Mouse (Mus musculus) heart, postnatal 0 days (tissue): ENCODE data around the gene Rbbp4.

Source experiments
- CTCF ChIP-seq: IDR thresholded peaks from 2 replicates; pipeline ENCODE4 v1.5.1; 2016; ENCODE audit warnings: antibody characterized with exemption, control low read depth, low read depth
- EP300 ChIP-seq: IDR thresholded peaks from 2 replicates; pipeline ENCODE4 v1.6.1; 2016; ENCODE audit warnings: antibody characterized with exemption, low read depth

DNA sequence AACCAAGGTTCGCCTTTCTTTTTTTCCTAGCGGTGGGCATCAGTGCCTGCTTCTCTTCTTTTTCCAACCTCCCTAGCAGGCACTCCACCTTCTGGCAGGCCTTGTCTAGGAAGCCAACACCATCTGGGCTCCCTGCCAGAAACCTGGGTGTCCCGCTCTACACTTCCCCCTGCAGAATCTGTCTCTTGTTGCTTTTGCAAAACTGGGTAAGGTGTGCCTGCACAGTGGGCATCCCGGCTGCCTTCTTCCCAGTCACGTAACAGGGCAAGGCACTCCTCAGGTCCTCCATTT, 62.5 kb downstream of the Rbbp4 start:
- TF ChIP-seq CTCF (peak; percentile 55), EP300 (no peak)
